Comparison of ENCODE assay signal across 8 mouse cellular contexts in the genomic region with DNA sequence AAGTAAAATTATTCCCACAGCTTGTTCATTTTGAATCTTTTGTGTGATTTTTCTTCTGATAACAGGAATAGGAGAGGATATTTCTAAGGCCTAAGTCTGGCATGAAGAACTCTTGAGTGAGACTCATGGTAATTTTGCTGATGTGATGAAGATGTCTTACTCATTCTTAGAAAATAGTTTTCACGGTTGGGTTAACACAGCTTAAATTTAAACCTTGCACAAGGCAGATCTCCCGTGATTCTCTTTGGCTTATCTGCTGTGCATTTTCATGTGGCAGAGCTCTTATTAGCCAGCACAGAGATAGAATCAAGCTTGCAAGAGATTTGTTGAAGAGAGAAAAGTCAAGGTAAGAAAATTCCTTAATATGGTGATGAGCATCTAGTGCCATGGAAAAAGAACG. TPM values are rescaled to one million over a fixed set of nuclear protein-coding genes. Genes with fewer than 3 reads are reported as not detected.
DNase-seq lines count a peak whose midpoint lies in the region; ATAC-seq and TF ChIP-seq lines count a peak whose summit lies in the region.

A gene (plus strand): TSS at position 235 of the 400 bp plus-strand sequence.

- 86% methylated on average over 3 of the region's 3 CpGs for WGBS in lung, postnatal 0 days
- WGBS in forebrain, embryonic 15.5 days: 89% methylated on average over 3 of the region's 3 CpGs
- 82% methylated on average over 3 of the region's 3 CpGs for WGBS in hindbrain, postnatal 0 days
- 66% methylated on average over 3 of the region's 3 CpGs for WGBS in midbrain, embryonic 11.5 days

- no peak within 1 kb of the TSS for H3K9ac ChIP-seq in lung, postnatal 0 days (replicated peaks; ENCODE audit: low read depth)
- H3K9ac ChIP-seq in forebrain, embryonic 15.5 days (replicated peaks): no peak within 1 kb of the TSS
- no peak within 1 kb of the TSS for H3K9ac ChIP-seq in hindbrain, postnatal 0 days (replicated peaks; ENCODE audit: low read length)
- H3K9ac ChIP-seq in midbrain, embryonic 11.5 days (ENCODE audit: low read length): no peak within 1 kb of the TSS

- no peak within 1 kb of the TSS for H3K4me3 ChIP-seq in lung, postnatal 0 days (ENCODE audit: low read depth, low read length)
- no peak within 1 kb of the TSS for H3K4me3 ChIP-seq in forebrain, embryonic 15.5 days
- H3K4me3 ChIP-seq in hindbrain, postnatal 0 days (ENCODE audit: low read length): no peak within 1 kb of the TSS
- no peak within 1 kb of the TSS for H3K4me3 ChIP-seq in midbrain, embryonic 11.5 days (ENCODE audit: low read depth, low read length)

- ATAC-seq in lung, postnatal 0 days: no peak
- no peak for ATAC-seq in forebrain, embryonic 15.5 days (replicated peaks)
- no peak for ATAC-seq in hindbrain, postnatal 0 days
- ATAC-seq in midbrain, embryonic 11.5 days (ENCODE audit: low FRiP score): no peak
- ATAC-seq in CD4-positive, CD25-positive, alpha-beta regulatory T cell, adult 4 months: no peak

- H3K9me3 ChIP-seq in lung, postnatal 0 days (ENCODE audit: low read length): no peaks in the 10 kb centered on the region
- no peaks in the 10 kb centered on the region for H3K9me3 ChIP-seq in forebrain, embryonic 15.5 days
- no peaks in the 10 kb centered on the region for H3K9me3 ChIP-seq in hindbrain, postnatal 0 days (ENCODE audit: low read length)
- no peaks in the 10 kb centered on the region for H3K9me3 ChIP-seq in midbrain, embryonic 11.5 days (ENCODE audit: control insufficient read depth, low read length)

- no peaks in the 10 kb centered on the region for H3K4me1 ChIP-seq in lung, postnatal 0 days (ENCODE audit: insufficient read depth, low read depth, low read length)
- no peaks in the 10 kb centered on the region for H3K4me1 ChIP-seq in forebrain, embryonic 15.5 days
- no peaks in the 10 kb centered on the region for H3K4me1 ChIP-seq in hindbrain, postnatal 0 days (ENCODE audit: insufficient read depth, low read length)
- no peaks in the 10 kb centered on the region for H3K4me1 ChIP-seq in midbrain, embryonic 11.5 days (ENCODE audit: control insufficient read depth, insufficient read depth, low read length)

- no peak for TF ChIP-seq EP300 in lung, postnatal 0 days (IDR thresholded peaks at IDR 0.05)

- no peaks in the 10 kb centered on the region for H3K27me3 ChIP-seq in lung, postnatal 0 days (replicated peaks; ENCODE audit: insufficient read depth, low read length)
- no peaks in the 10 kb centered on the region for H3K27me3 ChIP-seq in forebrain, embryonic 15.5 days
- no peaks in the 10 kb centered on the region for H3K27me3 ChIP-seq in hindbrain, postnatal 0 days (ENCODE audit: insufficient read depth, low read length)
- no peaks in the 10 kb centered on the region for H3K27me3 ChIP-seq in midbrain, embryonic 11.5 days (ENCODE audit: control insufficient read depth, insufficient read depth, low read length)

- H3K36me3 ChIP-seq in lung, postnatal 0 days (ENCODE audit: insufficient read depth, low read length): no peaks in the 10 kb centered on the region
- H3K36me3 ChIP-seq in forebrain, embryonic 15.5 days: no peaks in the 10 kb centered on the region
- H3K36me3 ChIP-seq in hindbrain, postnatal 0 days (ENCODE audit: insufficient read depth, low read length): no peaks in the 10 kb centered on the region
- no peaks in the 10 kb centered on the region for H3K36me3 ChIP-seq in midbrain, embryonic 11.5 days (ENCODE audit: control insufficient read depth, insufficient read depth, low read length)

- no peak for DNase-seq in lung, postnatal 0 days (ENCODE audit: low spot score)
- DNase-seq in lung, postnatal 25 days (ENCODE audit: low spot score): no peak
- DNase-seq in hindbrain, postnatal 0 days (ENCODE audit: low spot score): no peak
- no peak for DNase-seq in midbrain, embryonic 11.5 days (ENCODE audit: low spot score, missing footprints)
- DNase-seq in ovary, postnatal 14 days (ENCODE audit: low spot score): no peak
- DNase-seq in right cerebral cortex, postnatal 14 days: no peak

- H3K4me2 ChIP-seq in lung, postnatal 0 days (replicated peaks; ENCODE audit: low read depth, low read length): no peak within 1 kb of the TSS
- H3K4me2 ChIP-seq in forebrain, embryonic 15.5 days (replicated peaks): no peak within 1 kb of the TSS
- H3K4me2 ChIP-seq in hindbrain, postnatal 0 days (ENCODE audit: low read depth, low read length): no peak within 1 kb of the TSS
- H3K4me2 ChIP-seq in midbrain, embryonic 11.5 days: no peak within 1 kb of the TSS

- no peak within 1 kb of the TSS for H3K27ac ChIP-seq in lung, postnatal 0 days (ENCODE audit: low read length)
- H3K27ac ChIP-seq in forebrain, embryonic 15.5 days (replicated peaks): no peak within 1 kb of the TSS
- no peak within 1 kb of the TSS for H3K27ac ChIP-seq in hindbrain, postnatal 0 days
- no peak within 1 kb of the TSS for H3K27ac ChIP-seq in midbrain, embryonic 11.5 days (ENCODE audit: low read depth, low read length)

- TF ChIP-seq CTCF in lung, postnatal 0 days (IDR thresholded peaks at IDR 0.05): no peak
- no peak for TF ChIP-seq CTCF in hindbrain, postnatal 0 days (IDR thresholded peaks at IDR 0.05; ENCODE audit: low read depth)

RNA-seq across cellular contexts. Expression of the gene that starts here (rescaled TPM):
- polyA plus RNA-seq in lung, postnatal 0 days (2015; fragmentation: Nextera tagmentation; extraction: Ambion mirVana): 20.9 and 25.7 TPM in 2 replicates
- polyA plus RNA-seq in forebrain, embryonic 15.5 days (2015; fragmentation: Nextera tagmentation; extraction: Ambion mirVana): 10.4 and 11.8 TPM in 2 replicates
- total RNA-seq in hindbrain, postnatal 0 days (2014; rRNA removed): 12.7 and 18.2 TPM in 2 replicates
- polyA plus RNA-seq in hindbrain, postnatal 0 days (2015; fragmentation: Nextera tagmentation; extraction: Ambion mirVana): 15.1 and 17.3 TPM in 2 replicates
- polyA plus RNA-seq in midbrain, embryonic 11.5 days (2014; fragmentation: Nextera tagmentation; extraction: Ambion mirVana): 62.1 and 85.2 TPM in 2 replicates
- not detected for polyA plus RNA-seq in CD4-positive, CD25-positive, alpha-beta regulatory T cell, adult 4 months (2017; shearing (Covaris generic))
